Mouse (Mus musculus) liver, adult 2 months (tissue): ENCODE results near the gene Naa38.

ENCODE experiments used
- CTCF ChIP-seq: fragments of 200-500 bp; IDR thresholded peaks from 2 replicates; pipeline ENCODE4 v1.5.1; 2011; ENCODE audit warnings: low read depth, low read length, control low read depth
- POLR2A ChIP-seq: fragments of 200-500 bp; IDR thresholded peaks from 2 replicates; pipeline ENCODE4 v1.6.1; 2011; ENCODE audit warnings: low read length, control low read depth; ENCODE audit not compliant: insufficient read depth; ENCODE audit errors: extremely low read depth

DNA sequence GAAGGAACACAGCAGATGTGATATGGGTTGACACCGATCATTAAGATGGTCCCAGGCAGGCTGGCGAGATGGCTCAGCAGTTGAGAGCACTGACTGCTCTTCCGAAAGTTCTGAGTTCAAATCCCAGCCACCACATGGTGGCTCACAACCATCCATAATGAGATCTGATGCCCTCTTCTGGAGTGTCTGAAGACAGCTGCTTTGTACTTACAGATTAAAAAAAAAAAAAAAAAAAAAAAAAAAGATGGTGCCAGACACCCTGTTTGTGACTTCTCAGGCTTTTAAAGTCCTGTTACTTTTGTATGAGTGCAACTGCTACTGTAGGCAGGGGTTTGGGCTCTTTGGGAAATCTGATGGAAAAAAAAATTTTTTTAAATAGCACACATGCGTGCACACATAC lies 6.6 kb upstream of the Naa38 start:
- TF ChIP-seq CTCF (no peak), POLR2A (no peak)
